Mouse (Mus musculus) liver, adult 2 months (tissue): ENCODE measurements at regions not wholly inside any gene's neighbourhood (a gene's known extent, or its start where the extent isn't known, plus 50 kb on each side); places are given as distances from the start of the nearest gene placed in this dataset.

Experiments used
- CTCF ChIP-seq: fragments of 200-500 bp; IDR thresholded peaks from 2 replicates; pipeline ENCODE4 v1.5.1; 2011; ENCODE audit warnings: low read depth, low read length, control low read depth
- POLR2A ChIP-seq: fragments of 200-500 bp; IDR thresholded peaks from 2 replicates; pipeline ENCODE4 v1.6.1; 2011; ENCODE audit warnings: low read length, control low read depth; ENCODE audit not compliant: insufficient read depth; ENCODE audit errors: extremely low read depth

DNA sequence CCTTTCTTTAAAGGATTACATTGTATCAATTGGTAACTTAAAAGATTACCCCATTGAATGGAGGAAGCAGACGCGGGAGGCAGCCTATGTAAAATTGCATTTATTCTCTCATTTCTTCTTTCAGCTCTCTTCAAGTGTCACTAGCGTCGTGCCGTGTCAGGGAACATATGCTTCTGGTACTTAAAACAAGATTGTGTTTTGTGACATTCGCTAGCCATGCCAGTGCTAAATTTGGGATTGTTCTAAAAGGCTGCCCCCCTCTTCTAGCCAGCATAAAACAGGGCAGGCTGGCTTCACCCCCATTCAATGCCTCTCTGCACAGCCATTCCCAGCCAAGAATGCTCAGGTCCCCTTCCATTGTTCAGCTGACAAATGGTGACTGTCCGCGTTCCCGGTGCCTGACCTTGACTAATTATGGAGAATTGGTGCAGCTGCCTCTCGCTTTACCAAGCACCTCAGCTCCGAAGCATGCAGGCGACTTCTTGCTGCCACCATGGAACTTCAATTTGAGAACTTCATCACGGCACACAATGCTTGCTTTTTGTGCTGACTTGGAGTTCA lies 316.8 kb upstream of the Adamts16 start:
- TF ChIP-seq POLR2A = no peak
- no peak for TF ChIP-seq CTCF
